Mouse (Mus musculus) kidney, embryonic 15.5 days (tissue): ENCODE measurements around the gene Abcb1a. TPM values are rescaled to one million over a fixed set of nuclear protein-coding genes. Genes with fewer than 3 reads are reported as not detected.

ENCODE experiments used
- ATAC-seq: fragments of 200-750 bp; cut with Nextera tagmentation; replicated peaks from 2 replicates; pipeline ENCODE4 v1.8.0; 2017; ENCODE audit warnings: moderate TSS enrichment; ENCODE audit not compliant: low FRiP score
- H3K27ac ChIP-seq: fragments of 300-500 bp; sonication (generic); 2 replicates; pipeline ENCODE4 v1.5.1; 2015; ENCODE audit warnings: mild to moderate bottlenecking, inconsistent platforms
- H3K27me3 ChIP-seq: fragments of 300-500 bp; sonication (generic); 2 replicates; pipeline ENCODE4 v1.6.1; 2015; ENCODE audit warnings: inconsistent platforms
- H3K36me3 ChIP-seq: fragments of 300-500 bp; sonication (generic); 2 replicates; pipeline ENCODE4 v1.6.1; 2015; ENCODE audit warnings: inconsistent platforms
- H3K4me1 ChIP-seq: fragments of 300-500 bp; sonication (generic); 2 replicates; pipeline ENCODE4 v1.6.1; 2015; ENCODE audit warnings: inconsistent platforms
- H3K4me2 ChIP-seq: fragments of 300-500 bp; sonication (generic); 2 replicates; pipeline ENCODE4 v1.6.1; 2015; ENCODE audit warnings: moderate library complexity, mild to moderate bottlenecking, inconsistent platforms
- H3K4me3 ChIP-seq: fragments of 300-500 bp; sonication (generic); replicated peaks from 2 replicates; pipeline ENCODE4 v1.5.1; 2015; ENCODE audit warnings: mild to moderate bottlenecking, inconsistent platforms
- H3K9ac ChIP-seq: fragments of 300-500 bp; sonication (generic); 2 replicates; pipeline ENCODE4 v1.6.1; 2015; ENCODE audit warnings: mild to moderate bottlenecking, inconsistent platforms
- H3K9me3 ChIP-seq: fragments of 300-500 bp; sonication (generic); replicated peaks from 2 replicates; pipeline ENCODE4 v1.6.1; 2016; ENCODE audit warnings: inconsistent platforms
- whole genome bisulfite sequencing: fragments of 180-500 bp; shearing (Covaris S2); methylation state at CpG from one replicate; pipeline ENCODE4 v1.1.7; 2015; ENCODE audit warnings: mixed read lengths; 5-methylcytosine and 5-hydroxymethylcytosine counted together
- polyA plus RNA-seq: library from polyadenylated mRNA; unstranded; fragments of >200 nt; fragmentation: Nextera tagmentation; extraction: Ambion mirVana; gene quantifications from 2 replicates; pipeline ENCODE4 v1.2.1, GENCODE M21; 2015

The Abcb1a gene
- polyA plus RNA-seq, 1 experiment from 2014 or later, result 0.43 TPM

DNA sequence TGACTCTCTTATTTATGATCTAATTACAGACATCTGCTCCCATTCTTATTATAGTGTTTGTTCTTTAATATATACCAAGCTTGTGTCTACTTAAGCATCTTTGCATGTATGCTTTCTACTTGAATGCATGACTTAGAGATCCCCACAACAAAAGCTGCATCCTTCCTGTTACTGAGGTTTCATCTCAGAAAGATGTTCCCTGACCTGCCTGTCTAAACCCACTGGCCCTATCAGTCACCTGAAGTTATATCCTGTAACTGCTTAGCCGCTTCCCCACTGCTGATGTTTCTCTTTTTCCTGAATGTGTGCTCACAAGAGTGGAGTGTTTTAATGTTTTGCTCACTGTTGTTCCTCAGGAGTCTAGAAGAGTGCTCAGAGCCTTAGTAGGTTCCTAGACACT, 9.7 kb downstream of the Abcb1a start:
- H3K4me2 ChIP-seq, result no peak overlapping the region
- no peaks in the 10 kb centered on the region for H3K9me3 ChIP-seq
- no peaks in the 10 kb centered on the region; the same call in none of the 2 replicates for H3K27me3 ChIP-seq
- H3K36me3 ChIP-seq, result no peaks in the 10 kb centered on the region
- no peak overlapping the region for H3K9ac ChIP-seq
- no peaks in the 10 kb centered on the region for H3K4me1 ChIP-seq
- no peak overlapping the region for H3K27ac ChIP-seq
- ATAC-seq, result no peak
- 90% methylated on average over 1 of the region's 1 CpGs for WGBS
- H3K4me3 ChIP-seq, result no peak overlapping the region

DNA sequence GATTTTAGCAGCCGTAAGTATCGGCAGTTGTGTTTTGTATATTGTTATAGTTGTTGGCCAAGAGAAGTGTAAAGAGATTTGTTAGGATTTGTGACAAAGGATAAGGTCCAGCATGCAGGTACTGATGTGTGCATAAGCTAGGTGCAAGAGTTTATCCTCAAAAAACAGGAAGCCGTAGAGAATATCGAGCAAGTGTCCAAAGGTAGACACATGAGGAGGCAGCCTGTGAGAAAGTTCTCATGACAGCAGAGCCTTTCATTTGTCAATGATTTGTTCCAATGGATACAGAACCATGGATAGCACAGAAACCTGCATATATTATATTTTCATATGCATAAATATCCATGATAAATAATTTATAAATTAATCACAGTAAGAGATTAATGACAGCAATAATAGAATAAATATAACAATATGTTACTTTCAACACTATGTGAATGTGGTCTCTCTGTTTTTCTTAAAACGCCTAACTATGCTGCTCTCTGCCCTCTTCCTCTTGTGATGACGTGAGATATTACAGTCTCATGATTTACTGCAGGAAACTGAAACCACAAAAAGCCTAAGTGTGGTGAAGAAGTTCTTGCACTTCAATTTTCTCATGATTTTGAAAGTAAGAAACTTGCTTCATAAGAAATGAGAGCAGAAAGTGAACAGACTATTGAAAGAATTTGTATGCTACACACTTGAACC, 15.5 kb downstream of the Abcb1a start:
- Histone ChIP-seq H3K4me1 (no peaks in the 10 kb centered on the region), H3K9me3 (no peaks in the 10 kb centered on the region), H3K27me3 (no peaks in the 10 kb centered on the region; the same call in 1 of the 2 replicates), H3K9ac (no peak overlapping the region), H3K36me3 (no peaks in the 10 kb centered on the region), H3K4me3 (no peak overlapping the region), H3K4me2 (no peak overlapping the region), H3K27ac (no peak overlapping the region)
- ATAC-seq, result no peak
- WGBS, result 73% methylated on average over 6 of the region's 6 CpGs

DNA sequence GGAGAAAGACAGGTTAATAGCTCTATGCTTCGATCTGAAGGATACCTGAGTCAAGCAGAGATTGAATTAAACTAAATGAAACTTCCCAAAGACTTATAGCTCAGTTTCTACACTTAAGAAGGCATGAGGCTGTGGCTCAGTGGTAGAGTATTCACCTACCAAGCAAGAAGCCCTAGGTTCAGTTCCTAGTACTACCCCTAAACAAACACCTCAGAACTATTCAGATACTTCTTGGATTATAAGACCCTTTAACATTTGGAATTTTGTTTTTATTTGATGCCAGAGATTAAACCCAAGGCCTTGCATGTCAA, 16.0 kb downstream of the Abcb1a start:
- 71% methylated on average over 1 of the region's 1 CpGs for WGBS
- Histone ChIP-seq H3K4me3 (no peak overlapping the region), H3K9me3 (no peaks in the 10 kb centered on the region), H3K4me1 (no peaks in the 10 kb centered on the region), H3K9ac (no peak overlapping the region), H3K27me3 (no peaks in the 10 kb centered on the region; the same call in 1 of the 2 replicates), H3K4me2 (no peak overlapping the region), H3K27ac (no peak overlapping the region), H3K36me3 (no peaks in the 10 kb centered on the region)
- no peak for ATAC-seq

- Histone ChIP-seq H3K4me1 (no peaks in the 10 kb centered on the region), H3K36me3 (no peaks in the 10 kb centered on the region), H3K27ac (no peak overlapping the region), H3K4me2 (no peak overlapping the region), H3K9ac (no peak overlapping the region), H3K4me3 (no peak overlapping the region), H3K27me3 (no peaks in the 10 kb centered on the region), H3K9me3 (no peaks in the 10 kb centered on the region)
- ATAC-seq, result no peak
- 60% methylated on average over 3 of the region's 3 CpGs for WGBS
Observed at GRCm38 (mm10) chr5:8681166-8681565, 21.3 kb downstream of the Abcb1a start.

DNA sequence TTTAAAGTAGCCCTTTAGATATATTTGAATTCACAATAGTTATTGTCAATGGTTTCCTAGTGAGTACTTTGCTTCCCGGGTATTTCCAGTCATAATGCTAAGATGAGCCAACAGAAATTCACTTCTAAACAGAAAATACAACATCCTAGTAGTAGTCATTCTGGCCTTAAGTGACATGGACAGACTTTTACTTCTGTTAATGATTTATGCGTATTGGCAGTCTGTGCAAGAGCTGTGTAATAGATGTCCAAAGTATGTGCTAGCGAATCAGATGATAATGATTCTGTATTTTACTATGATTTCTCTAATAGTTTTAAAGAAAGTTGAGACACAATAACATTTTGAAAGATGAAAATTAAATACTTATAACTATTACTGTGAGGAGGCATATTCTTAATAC, 23.8 kb downstream of the Abcb1a start:
- H3K4me2 ChIP-seq, result no peak overlapping the region
- no peaks in the 10 kb centered on the region for H3K27me3 ChIP-seq
- H3K9ac ChIP-seq, result no peak overlapping the region
- no peaks in the 10 kb centered on the region for H3K4me1 ChIP-seq
- H3K27ac ChIP-seq, result no peak overlapping the region
- H3K9me3 ChIP-seq, result no peaks in the 10 kb centered on the region
- WGBS, result 88% methylated on average over 3 of the region's 3 CpGs
- no peak overlapping the region for H3K4me3 ChIP-seq
- no peaks in the 10 kb centered on the region for H3K36me3 ChIP-seq
- ATAC-seq, result no peak

DNA sequence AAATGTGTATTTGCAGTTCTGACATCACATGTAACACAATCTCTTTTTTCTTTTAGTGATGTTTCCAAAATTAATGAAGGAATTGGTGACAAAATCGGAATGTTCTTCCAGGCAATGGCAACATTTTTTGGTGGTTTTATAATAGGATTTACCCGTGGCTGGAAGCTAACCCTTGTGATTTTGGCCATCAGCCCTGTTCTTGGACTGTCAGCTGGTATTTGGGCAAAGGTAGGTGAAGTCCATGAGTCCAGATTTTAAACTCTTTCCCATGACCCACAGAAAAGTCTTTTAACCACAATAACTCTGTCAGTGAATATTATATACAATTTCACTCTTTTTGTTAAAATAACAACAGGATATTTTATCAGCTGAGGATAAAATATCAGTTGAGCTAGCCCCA, 26.2 kb downstream of the Abcb1a start:
- Histone ChIP-seq H3K4me1 (no peaks in the 10 kb centered on the region), H3K9me3 (no peaks in the 10 kb centered on the region), H3K4me2 (no peak overlapping the region), H3K27me3 (no peaks in the 10 kb centered on the region), H3K36me3 (no peaks in the 10 kb centered on the region), H3K4me3 (no peak overlapping the region), H3K27ac (no peak overlapping the region), H3K9ac (no peak overlapping the region)
- 65% methylated on average over 2 of the region's 2 CpGs for WGBS
- no peak for ATAC-seq

GRCm38 (mm10) chr5:8687550-8687949, 27.7 kb downstream of the Abcb1a start:
- Histone ChIP-seq H3K27me3 (no peaks in the 10 kb centered on the region), H3K36me3 (no peaks in the 10 kb centered on the region), H3K4me1 (no peaks in the 10 kb centered on the region), H3K9me3 (no peaks in the 10 kb centered on the region), H3K4me2 (no peak overlapping the region), H3K9ac (no peak overlapping the region), H3K27ac (no peak overlapping the region), H3K4me3 (no peak overlapping the region)
- WGBS, result 75% methylated on average over 5 of the region's 5 CpGs
- no peak for ATAC-seq

- Histone ChIP-seq H3K4me1 (no peaks in the 10 kb centered on the region), H3K9ac (no peak overlapping the region), H3K4me2 (no peak overlapping the region), H3K36me3 (no peaks in the 10 kb centered on the region), H3K4me3 (no peak overlapping the region), H3K9me3 (no peaks in the 10 kb centered on the region), H3K27me3 (no peaks in the 10 kb centered on the region), H3K27ac (no peak overlapping the region)
- ATAC-seq, result no peak
Observed at GRCm38 (mm10) chr5:8716061-8716460, 56.2 kb downstream of the Abcb1a start.

DNA sequence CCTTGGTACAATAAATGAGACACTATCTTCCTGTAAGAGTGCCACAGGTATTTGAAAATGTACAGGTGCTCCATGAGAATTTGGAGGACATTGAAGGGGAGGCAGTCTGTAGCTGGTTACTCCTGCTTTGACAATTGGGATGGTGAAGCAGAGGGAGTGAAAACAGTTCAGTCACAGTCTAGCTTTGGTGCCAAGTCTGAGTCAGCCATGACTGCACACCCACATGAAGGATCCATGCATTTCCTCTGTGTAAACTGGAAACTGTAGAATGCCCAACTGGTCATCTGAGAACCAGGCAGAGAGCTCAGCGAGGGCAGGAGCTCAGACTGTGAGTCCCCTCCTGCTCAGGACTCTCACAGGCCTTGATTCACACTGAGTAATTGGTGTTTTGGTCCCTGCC, 59.7 kb downstream of the Abcb1a start:
- Histone ChIP-seq H3K9ac (no peak overlapping the region), H3K4me2 (no peak overlapping the region), H3K4me1 (no peaks in the 10 kb centered on the region), H3K27me3 (no peaks in the 10 kb centered on the region), H3K9me3 (no peaks in the 10 kb centered on the region), H3K27ac (no peak overlapping the region), H3K4me3 (no peak overlapping the region), H3K36me3 (no peaks in the 10 kb centered on the region)
- 68% methylated on average over 1 of the region's 1 CpGs for WGBS
- no peak for ATAC-seq

DNA sequence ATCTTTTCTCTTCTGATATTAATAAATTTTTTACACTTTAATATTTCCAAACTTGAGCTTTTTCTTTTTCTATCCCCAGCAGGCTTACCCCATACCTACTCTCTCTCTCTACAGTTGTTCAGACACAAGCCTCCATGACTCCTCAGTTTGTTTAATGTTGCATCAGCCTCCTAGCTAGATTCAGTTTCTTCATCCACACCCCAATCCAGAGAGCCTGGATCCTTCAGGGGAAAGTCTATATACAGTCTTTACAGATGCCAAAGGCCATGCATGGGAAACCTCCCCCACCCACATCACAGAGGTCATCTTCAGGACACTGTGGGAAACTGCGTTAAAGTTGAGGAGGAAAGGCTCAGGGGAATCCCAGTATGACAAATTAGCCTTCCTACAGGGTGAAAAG, 62.3 kb downstream of the Abcb1a start:
- WGBS, result 15% methylated on average over 1 of the region's 1 CpGs
- no peak overlapping the region for H3K27ac ChIP-seq
- no peak overlapping the region for H3K4me3 ChIP-seq
- H3K9ac ChIP-seq, result no peak overlapping the region
- H3K4me1 ChIP-seq, result no peaks in the 10 kb centered on the region
- ATAC-seq, result no peak
- no peak overlapping the region for H3K4me2 ChIP-seq
- no peaks in the 10 kb centered on the region for H3K9me3 ChIP-seq
- no peaks in the 10 kb centered on the region for H3K27me3 ChIP-seq
- H3K36me3 ChIP-seq, result no peaks in the 10 kb centered on the region

DNA sequence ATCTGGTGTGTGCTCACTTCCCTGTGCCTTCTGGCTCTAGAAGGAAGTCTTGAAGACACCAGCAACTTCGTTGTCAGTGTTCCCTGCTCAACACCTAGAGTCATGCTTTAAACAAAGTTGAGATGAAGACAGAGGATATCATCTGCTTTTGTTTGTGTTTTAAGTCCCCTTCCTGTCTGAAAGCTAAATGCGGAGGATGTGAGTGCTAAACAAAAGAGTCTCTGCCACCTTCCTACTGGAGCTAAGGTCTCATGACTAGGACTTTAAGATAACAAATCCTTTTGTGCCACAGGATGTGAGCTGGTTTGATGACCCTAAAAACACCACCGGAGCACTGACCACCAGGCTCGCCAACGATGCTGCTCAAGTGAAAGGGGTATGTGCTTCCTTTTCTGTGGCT, 63.0 kb downstream of the Abcb1a start:
- Histone ChIP-seq H3K4me2 (no peak overlapping the region), H3K27me3 (no peaks in the 10 kb centered on the region), H3K4me3 (no peak overlapping the region), H3K27ac (no peak overlapping the region), H3K4me1 (no peaks in the 10 kb centered on the region), H3K9ac (no peak overlapping the region), H3K9me3 (no peaks in the 10 kb centered on the region), H3K36me3 (no peaks in the 10 kb centered on the region)
- 74% methylated on average over 5 of the region's 5 CpGs for WGBS
- no peak for ATAC-seq

- Histone ChIP-seq H3K36me3 (no peaks in the 10 kb centered on the region), H3K4me3 (no peak overlapping the region), H3K27ac (no peak overlapping the region), H3K27me3 (no peaks in the 10 kb centered on the region), H3K9me3 (no peaks in the 10 kb centered on the region), H3K4me1 (no peaks in the 10 kb centered on the region), H3K4me2 (no peak overlapping the region), H3K9ac (no peak overlapping the region)
- ATAC-seq, result no peak
- 56% methylated on average over 4 of the region's 4 CpGs for WGBS
Observed at GRCm38 (mm10) chr5:8727760-8728159, 67.9 kb downstream of the Abcb1a start.

DNA sequence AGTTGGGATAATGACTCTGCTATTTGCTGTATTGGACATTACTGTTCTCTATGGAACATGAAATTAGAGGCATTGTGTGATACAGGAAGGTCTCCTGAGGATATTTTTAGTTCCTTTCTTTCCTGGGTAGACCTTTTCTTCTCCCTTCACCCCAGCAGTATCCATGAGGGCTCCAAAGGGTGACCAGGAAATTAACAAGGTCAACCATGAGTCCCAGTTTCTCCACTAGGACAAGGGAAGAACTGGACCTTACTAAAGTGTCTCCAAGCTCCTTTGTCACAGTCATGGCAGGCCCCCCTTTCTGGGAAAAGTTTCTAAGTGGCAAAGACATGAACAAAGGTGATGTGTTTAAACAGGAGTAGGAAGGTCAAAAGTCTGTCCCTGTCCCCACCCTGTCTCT, 72.8 kb downstream of the Abcb1a start:
- no peaks in the 10 kb centered on the region for H3K27me3 ChIP-seq
- H3K27ac ChIP-seq, result no peak overlapping the region
- no peaks in the 10 kb centered on the region for H3K9me3 ChIP-seq
- H3K36me3 ChIP-seq, result no peaks in the 10 kb centered on the region
- ATAC-seq, result no peak
- H3K4me2 ChIP-seq, result no peak overlapping the region
- H3K4me3 ChIP-seq, result no peak overlapping the region
- no peaks in the 10 kb centered on the region for H3K4me1 ChIP-seq
- no peak overlapping the region for H3K9ac ChIP-seq
